Mouse (Mus musculus): ENCODE results near the gene Gldn.

DNA sequence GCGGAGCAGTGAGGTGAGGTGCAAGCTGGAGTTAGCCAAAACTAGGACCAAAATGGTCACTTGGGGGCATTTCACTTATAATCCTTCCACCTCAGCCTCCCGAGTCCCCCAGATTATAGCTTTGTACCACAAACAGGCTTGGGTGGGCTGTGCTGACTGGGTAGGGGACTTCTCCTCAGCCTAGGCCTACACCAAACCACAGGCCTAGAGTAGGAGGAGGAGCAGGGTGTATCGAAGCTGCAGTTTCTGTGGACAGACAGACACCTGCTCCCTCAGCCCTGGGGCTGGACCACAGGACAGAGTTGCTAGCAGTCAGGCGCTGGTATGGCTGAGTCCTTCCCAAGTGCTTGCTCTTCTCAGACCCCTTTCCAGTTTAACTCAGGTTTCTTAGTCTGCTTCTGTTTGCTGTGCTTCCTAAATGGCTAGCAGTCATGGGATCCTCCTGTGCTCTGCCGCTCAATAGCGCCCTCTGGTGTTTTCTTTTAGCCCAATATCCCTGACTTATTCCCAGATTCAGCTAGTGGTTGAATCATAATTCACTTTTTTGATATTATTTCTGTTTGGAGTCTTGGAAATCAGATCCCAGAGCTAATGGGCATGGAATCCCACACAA is 50.4 kb downstream of the Gldn start:
- TF ChIP-seq CTCF (IDR thresholded peaks at IDR 0.05; ENCODE audit: low read depth) = peak; percentile 85
- no peak for TF ChIP-seq EP300 (optimal IDR thresholded peaks at IDR 0.05)

All from stomach, postnatal 0 days (tissue).